Mouse (Mus musculus): ENCODE data around the gene Fitm2. TPM values are rescaled to one million over a fixed set of nuclear protein-coding genes. Genes with fewer than 3 reads are reported as not detected.

The Fitm2 gene
- polyA plus RNA-seq, 1 experiment: 1.1 TPM

- Histone ChIP-seq H3K9me3 (peaks cover 5% of the 10 kb centered on the region), H3K36me3 (replicated peaks; ENCODE audit: low read length) (no peaks in the 10 kb centered on the region), H3K4me3 (replicated peaks) (no peak overlapping the region), H3K27me3 (replicated peaks) (peaks cover 47% of the 10 kb centered on the region), H3K4me1 (peaks cover 5% of the 10 kb centered on the region; the same call in 1 of the 2 replicates)
- TF ChIP-seq FLI1 (IDR thresholded peaks at IDR 0.05; ENCODE audit: low read length): no peak
- no peak for TF ChIP-seq GATA1 (IDR thresholded peaks at IDR 0.05; ENCODE audit: borderline replicate concordance, low read length)
Measured at GRCm38 (mm10) chr2:163489725-163490291, 17.4 kb upstream of the Fitm2 start.

- Histone ChIP-seq H3K27me3 (replicated peaks) (peaks cover 42% of the 10 kb centered on the region), H3K36me3 (replicated peaks; ENCODE audit: low read length) (no peaks in the 10 kb centered on the region), H3K9me3 (peaks cover 5% of the 10 kb centered on the region), H3K4me3 (replicated peaks) (no peak overlapping the region), H3K4me1 (no peaks in the 10 kb centered on the region)
- TF ChIP-seq FLI1 (IDR thresholded peaks at IDR 0.05; ENCODE audit: low read length) (no peak), GATA1 (IDR thresholded peaks at IDR 0.05; ENCODE audit: borderline replicate concordance, low read length) (no peak)
Measured at GRCm38 (mm10) chr2:163487360-163487759, 14.9 kb upstream of the Fitm2 start.

- Histone ChIP-seq H3K4me1 (peaks cover 12% of the 10 kb centered on the region), H3K9me3 (peaks cover 2% of the 10 kb centered on the region), H3K36me3 (replicated peaks; ENCODE audit: low read length) (no peaks in the 10 kb centered on the region), H3K4me3 (replicated peaks) (peak overlapping the region; percentile 46), H3K27me3 (replicated peaks) (peaks cover 47% of the 10 kb centered on the region)
- TF ChIP-seq GATA1 (IDR thresholded peaks at IDR 0.05; ENCODE audit: borderline replicate concordance, low read length) (no peak), FLI1 (IDR thresholded peaks at IDR 0.05; ENCODE audit: low read length) (no peak)
Measured at GRCm38 (mm10) chr2:163481539-163482029, 9.2 kb upstream of the Fitm2 start.

GRCm38 (mm10) chr2:163480191-163480825, 7.9 kb upstream of the Fitm2 start:
- H3K36me3 ChIP-seq (replicated peaks; ENCODE audit: low read length): no peaks in the 10 kb centered on the region
- TF ChIP-seq FLI1 (IDR thresholded peaks at IDR 0.05; ENCODE audit: low read length) (no peak), GATA1 (IDR thresholded peaks at IDR 0.05; ENCODE audit: borderline replicate concordance, low read length) (no peak)
- no peaks in the 10 kb centered on the region for H3K9me3 ChIP-seq
- H3K27me3 ChIP-seq (replicated peaks): peaks cover 43% of the 10 kb centered on the region
- H3K4me1 ChIP-seq: peaks cover 12% of the 10 kb centered on the region
- H3K4me3 ChIP-seq (replicated peaks): no peak overlapping the region

GRCm38 (mm10) chr2:163471710-163472465, 541 bp downstream of the Fitm2 start:
- H3K4me3 ChIP-seq (replicated peaks): peak overlapping the region; percentile 93
- TF ChIP-seq FLI1 (IDR thresholded peaks at IDR 0.05; ENCODE audit: low read length): no peak
- no peak for TF ChIP-seq GATA1 (IDR thresholded peaks at IDR 0.05; ENCODE audit: borderline replicate concordance, low read length)
- H3K4me1 ChIP-seq: peaks cover 22% of the 10 kb centered on the region

GRCm38 (mm10) chr2:163471136-163471535, 1.3 kb downstream of the Fitm2 start:
- Histone ChIP-seq H3K4me3 (replicated peaks) (peak overlapping the region; percentile 93), H3K27me3 (replicated peaks) (no peaks in the 10 kb centered on the region), H3K4me1 (peaks cover 22% of the 10 kb centered on the region), H3K9me3 (no peaks in the 10 kb centered on the region), H3K36me3 (replicated peaks; ENCODE audit: low read length) (peaks cover 35% of the 10 kb centered on the region)
- TF ChIP-seq GATA1 (IDR thresholded peaks at IDR 0.05; ENCODE audit: borderline replicate concordance, low read length): no peak

More at GRCm38 (mm10) chr2:163471710-163472465, 541 bp downstream of the Fitm2 start:
- peaks cover 29% of the 10 kb centered on the region for H3K36me3 ChIP-seq (replicated peaks; ENCODE audit: low read length)
- no peaks in the 10 kb centered on the region for H3K27me3 ChIP-seq (replicated peaks)
- no peaks in the 10 kb centered on the region for H3K9me3 ChIP-seq

- peak overlapping the region; percentile 4 for H3K4me3 ChIP-seq (replicated peaks)
- H3K36me3 ChIP-seq (replicated peaks; ENCODE audit: low read length): peaks cover 35% of the 10 kb centered on the region
- TF ChIP-seq GATA1 (IDR thresholded peaks at IDR 0.05; ENCODE audit: borderline replicate concordance, low read length) (no peak), FLI1 (IDR thresholded peaks at IDR 0.05; ENCODE audit: low read length) (no peak)
- peaks cover 22% of the 10 kb centered on the region for H3K4me1 ChIP-seq
- H3K27me3 ChIP-seq (replicated peaks): no peaks in the 10 kb centered on the region
- H3K9me3 ChIP-seq: no peaks in the 10 kb centered on the region
Measured at GRCm38 (mm10) chr2:163469711-163470110, 2.7 kb downstream of the Fitm2 start.

- peaks cover 35% of the 10 kb centered on the region for H3K36me3 ChIP-seq (replicated peaks; ENCODE audit: low read length)
- TF ChIP-seq GATA1 (IDR thresholded peaks at IDR 0.05; ENCODE audit: borderline replicate concordance, low read length): no peak
Measured at GRCm38 (mm10) chr2:163468866-163469265, 3.6 kb downstream of the Fitm2 start.

GRCm38 (mm10) chr2:163467585-163467984, 4.8 kb downstream of the Fitm2 start:
- Histone ChIP-seq H3K9me3 (no peaks in the 10 kb centered on the region), H3K4me3 (replicated peaks) (no peak overlapping the region), H3K4me1 (peaks cover 17% of the 10 kb centered on the region), H3K36me3 (replicated peaks; ENCODE audit: low read length) (peaks cover 35% of the 10 kb centered on the region), H3K27me3 (replicated peaks) (peaks cover under 1% of the 10 kb centered on the region)
- TF ChIP-seq FLI1 (IDR thresholded peaks at IDR 0.05; ENCODE audit: low read length) (no peak), GATA1 (IDR thresholded peaks at IDR 0.05; ENCODE audit: borderline replicate concordance, low read length) (no peak)

More at GRCm38 (mm10) chr2:163468866-163469265, 3.6 kb downstream of the Fitm2 start:
- no peaks in the 10 kb centered on the region for H3K9me3 ChIP-seq
- H3K27me3 ChIP-seq (replicated peaks): no peaks in the 10 kb centered on the region
- H3K4me3 ChIP-seq (replicated peaks): no peak overlapping the region
- peaks cover 22% of the 10 kb centered on the region for H3K4me1 ChIP-seq

- no peak for TF ChIP-seq FLI1 (IDR thresholded peaks at IDR 0.05; ENCODE audit: low read length)
- no peak for TF ChIP-seq GATA1 (IDR thresholded peaks at IDR 0.05; ENCODE audit: borderline replicate concordance, low read length)
- Histone ChIP-seq H3K4me1 (peaks cover 9% of the 10 kb centered on the region), H3K36me3 (replicated peaks; ENCODE audit: low read length) (peaks cover 35% of the 10 kb centered on the region)
Measured at GRCm38 (mm10) chr2:163466771-163467170, 5.7 kb downstream of the Fitm2 start.

More at GRCm38 (mm10) chr2:163466771-163467170, 5.7 kb downstream of the Fitm2 start:
- H3K4me3 ChIP-seq (replicated peaks): no peak overlapping the region
- peaks cover 2% of the 10 kb centered on the region for H3K27me3 ChIP-seq (replicated peaks)
- H3K9me3 ChIP-seq: no peaks in the 10 kb centered on the region
